Mouse (Mus musculus) megakaryocyte, embryonic 14.5 days (primary cell): Measurements from ENCODE around the gene March6.

Experiments
- FLI1 ChIP-seq: IDR thresholded peaks from 2 replicates; pipeline ENCODE4 v1.6.1; 2012; ENCODE audit warnings: low read length, inconsistent platforms, mixed read lengths
- GATA1 ChIP-seq: IDR thresholded peaks from 3 replicates; pipeline ENCODE4 v1.6.1; 2012; ENCODE audit warnings: mixed read lengths, low read length, inconsistent platforms, borderline replicate concordance

GRCm38 (mm10) chr15:31426066-31426706 lies 104.7 kb downstream of the March6 start:
- TF ChIP-seq GATA1 (no peak), FLI1 (no peak)
